7 mouse cellular contexts compared by ENCODE assay signal in genomic region chr17:84956441-84956840, GRCm38 (mm10). TPM values are rescaled to one million over a fixed set of nuclear protein-coding genes. Genes with fewer than 3 reads are reported as not detected.
DNase-seq lines count a peak whose midpoint lies in the region; ATAC-seq and TF ChIP-seq lines count a peak whose summit lies in the region.

Ppm1b (plus strand) TSS chr17:84956741.

- no peak for TF ChIP-seq CTCF in thymus, adult 2 months (IDR thresholded peaks at IDR 0.05; ENCODE audit: borderline replicate concordance, control insufficient read depth, extremely low read depth, insufficient read depth, low read length, poor library complexity)
- TF ChIP-seq CTCF in heart, postnatal 0 days (IDR thresholded peaks at IDR 0.05; ENCODE audit: low read depth) = no peak

- no peak for TF ChIP-seq POLR2A in thymus, adult 2 months (IDR thresholded peaks at IDR 0.05; ENCODE audit: control insufficient read depth, extremely low read depth, insufficient read depth, low read length, poor library complexity)
- no peak for TF ChIP-seq POLR2A in myocyte (IDR thresholded peaks at IDR 0.05; ENCODE audit: insufficient read length, low read depth)

- H3ac ChIP-seq in myocyte (ENCODE audit: control insufficient read depth, insufficient read length) = peak within 1 kb of the TSS; percentile 85

- H3K9ac ChIP-seq in embryonic facial prominence, embryonic 15.5 days = peak within 1 kb of the TSS; percentile 16; the same call in 1 of the 2 replicates
- H3K9ac ChIP-seq in heart, postnatal 0 days (replicated peaks; ENCODE audit: low read depth, low read length) = peak within 1 kb of the TSS; percentile 62

- ATAC-seq in embryonic facial prominence, embryonic 15.5 days (ENCODE audit: insufficient number of reproducible peaks, low FRiP score, low TSS enrichment, low read depth) = no peak
- no peak for ATAC-seq in heart, postnatal 0 days (ENCODE audit: insufficient read depth, low read depth)

- H3K4me2 ChIP-seq in embryonic facial prominence, embryonic 15.5 days (replicated peaks) = peak within 1 kb of the TSS; percentile 70
- peak within 1 kb of the TSS; percentile 70 for H3K4me2 ChIP-seq in heart, postnatal 0 days (ENCODE audit: low read depth, low read length)
- peak within 1 kb of the TSS; percentile 97 for H3K4me2 ChIP-seq in myocyte (ENCODE audit: low read depth)

- WGBS in thymus, adult 2 months = 40% methylated on average over 9 of the region's 9 CpGs
- WGBS in embryonic facial prominence, embryonic 15.5 days = 25% methylated on average over 9 of the region's 9 CpGs
- WGBS in heart, postnatal 0 days = 30% methylated on average over 9 of the region's 9 CpGs

- H3K27ac ChIP-seq in thymus, adult 2 months (ENCODE audit: control insufficient read depth, insufficient read depth, low read length) = peak within 1 kb of the TSS; percentile 88
- H3K27ac ChIP-seq in embryonic facial prominence, embryonic 15.5 days (replicated peaks) = peak within 1 kb of the TSS; percentile 97
- H3K27ac ChIP-seq in heart, postnatal 0 days (ENCODE audit: low read depth) = peak within 1 kb of the TSS; percentile 90

- H3K79me2 ChIP-seq in myocyte (ENCODE audit: control insufficient read depth, insufficient read depth) = peaks cover 32% of the 10 kb centered on the region

- intact Hi-C loops in left cerebral cortex, postnatal 14 days (cut with DNase I) = loop anchor here (5.0 kb wide), 1 partner anchor 79 kb away; no protein-coding TSS in a partner anchor

- peaks cover 10% of the 10 kb centered on the region for H3K4me1 ChIP-seq in thymus, adult 2 months (replicated peaks; ENCODE audit: control insufficient read depth, insufficient read depth, low read length)
- H3K4me1 ChIP-seq in embryonic facial prominence, embryonic 15.5 days = peaks cover 21% of the 10 kb centered on the region
- peaks cover 15% of the 10 kb centered on the region for H3K4me1 ChIP-seq in heart, postnatal 0 days (ENCODE audit: control insufficient read depth, insufficient read depth)

- H3K9me3 ChIP-seq in embryonic facial prominence, embryonic 15.5 days (replicated peaks) = no peaks in the 10 kb centered on the region
- H3K9me3 ChIP-seq in heart, postnatal 0 days (replicated peaks; ENCODE audit: control insufficient read depth, low read length) = no peaks in the 10 kb centered on the region

- no peaks in the 10 kb centered on the region for H3K27me3 ChIP-seq in thymus, adult 2 months (ENCODE audit: control insufficient read depth, insufficient read depth, low read length)
- H3K27me3 ChIP-seq in embryonic facial prominence, embryonic 15.5 days = no peaks in the 10 kb centered on the region
- no peaks in the 10 kb centered on the region for H3K27me3 ChIP-seq in heart, postnatal 0 days (ENCODE audit: control insufficient read depth, insufficient read depth, low read length)
- H3K27me3 ChIP-seq in myocyte (ENCODE audit: control insufficient read depth, insufficient read depth, insufficient read length) = no peaks in the 10 kb centered on the region

- peak within 1 kb of the TSS; percentile 62 for H3K4me3 ChIP-seq in thymus, adult 2 months (ENCODE audit: control insufficient read depth, insufficient read depth, low read length)
- H3K4me3 ChIP-seq in embryonic facial prominence, embryonic 15.5 days (replicated peaks) = peak within 1 kb of the TSS; percentile 91
- H3K4me3 ChIP-seq in heart, postnatal 0 days (ENCODE audit: low read depth, low read length) = peak within 1 kb of the TSS; percentile 48
- peak within 1 kb of the TSS; percentile 61 for H3K4me3 ChIP-seq in myocyte

- DNase-seq in thymus, adult 2 months = peak; percentile 7
- DNase-seq in thymus, adult 18-20 months = no peak
- DNase-seq in heart, postnatal 0 days (ENCODE audit: low spot score) = no peak
- no peak for DNase-seq in left cerebral cortex, postnatal 14 days (ENCODE audit: low spot score in 2 of 2)
- DNase-seq in frontal cortex, postnatal 14 days (ENCODE audit: low spot score in 2 of 2) = no peak

- no peaks in the 10 kb centered on the region for H3K36me3 ChIP-seq in thymus, adult 2 months (ENCODE audit: control insufficient read depth, insufficient read depth, low read length)
- H3K36me3 ChIP-seq in embryonic facial prominence, embryonic 15.5 days = no peaks in the 10 kb centered on the region
- H3K36me3 ChIP-seq in heart, postnatal 0 days (replicated peaks; ENCODE audit: control insufficient read depth, insufficient read depth, low read length) = no peaks in the 10 kb centered on the region
- H3K36me3 ChIP-seq in myocyte (ENCODE audit: control insufficient read depth, insufficient read depth) = no peaks in the 10 kb centered on the region

- no peak for TF ChIP-seq EP300 in heart, postnatal 0 days (IDR thresholded peaks at IDR 0.05; ENCODE audit: low read depth)

TF ChIP-seq in myocyte, 11 proteins besides CTCF, POLR2A, EP300 and RAD21:
- no peak for TF ChIP-seq MYOG (IDR thresholded peaks at IDR 0.05; ENCODE audit: control insufficient read depth in 1 of 3, insufficient read depth in 1 of 3, insufficient read length in 2 of 3, low read depth in 2 of 3)
- no peak for TF ChIP-seq POLR2AphosphoS2 (IDR thresholded peaks at IDR 0.05; ENCODE audit: insufficient read length, low read depth)
- no peak for TF ChIP-seq TCF12 (IDR thresholded peaks at IDR 0.05; ENCODE audit: insufficient read depth, poor library complexity, severe bottlenecking)
- TF ChIP-seq MYOD1 (IDR thresholded peaks at IDR 0.05; ENCODE audit: control insufficient read depth in 1 of 3, insufficient read length in 2 of 3, low read depth in 2 of 3) = no peak

RNA-seq across cellular contexts. Expression of gene Ppm1b, which starts in this region (rescaled TPM):
- 34.1 and 36.4 TPM in 2 replicates for polyA plus RNA-seq in thymus, adult 2 months (2012; rRNA removed)
- polyA plus RNA-seq in embryonic facial prominence, embryonic 15.5 days (2015; fragmentation: Nextera tagmentation; extraction: Ambion mirVana) = 72.0 and 79.6 TPM in 2 replicates
- total RNA-seq in heart, postnatal 0 days (2014; rRNA removed; ENCODE audit: low replicate concordance) = 44.6 and 64.3 TPM in 2 replicates
- 46.7 and 49.2 TPM in 2 replicates for polyA plus RNA-seq in heart, postnatal 0 days (2015; fragmentation: Nextera tagmentation; extraction: Ambion mirVana)
- total RNA-seq in left cerebral cortex, postnatal 14 days (2021) = 100 to 1,000 TPM; 116 to 123 TPM
- 50.1 TPM for polyA plus RNA-seq in myocyte (2012; fragmentation: generic; extraction: Trizol)
